Mouse (Mus musculus) stomach, postnatal 0 days (tissue): ENCODE data around the gene Chrna9. TPM values are rescaled to one million over a fixed set of nuclear protein-coding genes. Genes with fewer than 3 reads are reported as not detected.

Experiments used
- ATAC-seq: fragments of 200-750 bp; cut with Nextera tagmentation; 2 replicates; pipeline ENCODE4 v1.8.0; 2017; ENCODE audit not compliant: low FRiP score, low TSS enrichment
- DNase-seq: peaks from one replicate; pipeline ENCODE4 v3.0.0-alpha.2; 2016; ENCODE audit warnings: low spot score
- H3K27ac ChIP-seq: fragments of 300-500 bp; sonication (generic); replicated peaks from 2 replicates; pipeline ENCODE4 v1.5.1; 2014; ENCODE audit warnings: mild to moderate bottlenecking, control low read depth
- H3K27me3 ChIP-seq: fragments of 300-500 bp; sonication (generic); 2 replicates; pipeline ENCODE4 v1.6.1; 2014; ENCODE audit warnings: low read length; ENCODE audit not compliant: control insufficient read depth, insufficient read depth
- H3K36me3 ChIP-seq: fragments of 300-500 bp; sonication (generic); 2 replicates; pipeline ENCODE4 v1.6.1; 2014; ENCODE audit warnings: low read length, mixed read lengths; ENCODE audit not compliant: control insufficient read depth, insufficient read depth
- H3K4me1 ChIP-seq: fragments of 300-500 bp; sonication (generic); replicated peaks from 2 replicates; pipeline ENCODE4 v1.6.1; 2014; ENCODE audit warnings: antibody characterized with exemption; ENCODE audit not compliant: control insufficient read depth, insufficient read depth
- H3K4me2 ChIP-seq: fragments of 300-500 bp; sonication (generic); replicated peaks from 2 replicates; pipeline ENCODE4 v1.6.1; 2014; ENCODE audit warnings: low read depth, mild to moderate bottlenecking, control low read depth, moderate library complexity
- H3K4me3 ChIP-seq: fragments of 300-500 bp; sonication (generic); 2 replicates; pipeline ENCODE4 v1.5.1; 2014; ENCODE audit warnings: low read depth, low read length, control low read depth
- H3K9ac ChIP-seq: fragments of 300-500 bp; sonication (generic); 2 replicates; pipeline ENCODE4 v1.6.1; 2014; ENCODE audit warnings: mild to moderate bottlenecking, low read length, control low read depth, mixed read lengths
- H3K9me3 ChIP-seq: fragments of 300-500 bp; sonication (generic); 2 replicates; pipeline ENCODE4 v1.6.1; 2016; ENCODE audit warnings: low read length; ENCODE audit not compliant: control insufficient read depth
- CTCF ChIP-seq: IDR thresholded peaks from 2 replicates; pipeline ENCODE4 v1.5.1; 2016; ENCODE audit warnings: antibody characterized with exemption, low read depth, mild to moderate bottlenecking, moderate library complexity
- EP300 ChIP-seq: optimal IDR thresholded peaks from 2 replicates; pipeline ENCODE3; 2016; ENCODE audit warnings: antibody characterized with exemption
- WGBS: fragments of 180-500 bp; shearing (Covaris S2); extraction: QIAGEN DNeasy Blood & Tissue Kit; methylation state at CpG from one replicate; pipeline ENCODE4 v1.1.7; 2014; 5-methylcytosine and 5-hydroxymethylcytosine counted together
- polyA plus RNA-seq: library from polyadenylated mRNA; unstranded; fragments of >200 nt; fragmentation: Nextera tagmentation; extraction: Ambion mirVana; gene quantifications from 2 replicates; pipeline ENCODE4 v1.2.1, GENCODE M21; 2015

Chrna9 gene
- polyA plus RNA-seq, 1 experiment from 2014 or later, result not detected

- Histone ChIP-seq H3K4me2 (no peak overlapping the region), H3K4me1 (no peaks in the 10 kb centered on the region), H3K27me3 (no peaks in the 10 kb centered on the region), H3K36me3 (no peaks in the 10 kb centered on the region), H3K9ac (no peak overlapping the region), H3K9me3 (peaks cover 8% of the 10 kb centered on the region), H3K4me3 (no peak overlapping the region), H3K27ac (no peak overlapping the region)
- DNase-seq (no peak), ATAC-seq (no peak)
- 88% methylated on average over 9 of the region's 9 CpGs for WGBS
- TF ChIP-seq CTCF, result no peak
- TF ChIP-seq EP300, result no peak
Measured at GRCm38 (mm10) chr5:65902811-65903210, 31.9 kb upstream of the Chrna9 start.

GRCm38 (mm10) chr5:65904476-65904875, 30.2 kb upstream of the Chrna9 start:
- H3K27me3 ChIP-seq, result no peaks in the 10 kb centered on the region
- 85% methylated on average over 4 of the region's 4 CpGs for WGBS
- H3K27ac ChIP-seq, result no peak overlapping the region
- no peak overlapping the region for H3K9ac ChIP-seq
- DNase-seq (no peak), ATAC-seq (no peak)
- no peaks in the 10 kb centered on the region for H3K36me3 ChIP-seq
- no peaks in the 10 kb centered on the region for H3K4me1 ChIP-seq
- H3K9me3 ChIP-seq, result peaks cover 8% of the 10 kb centered on the region
- no peak for TF ChIP-seq CTCF
- no peak for TF ChIP-seq EP300
- H3K4me3 ChIP-seq, result no peak overlapping the region
- no peak overlapping the region for H3K4me2 ChIP-seq

GRCm38 (mm10) chr5:65908751-65909150, 26.0 kb upstream of the Chrna9 start:
- H3K4me2 ChIP-seq, result no peak overlapping the region
- DNase-seq (no peak), ATAC-seq (no peak)
- H3K36me3 ChIP-seq, result no peaks in the 10 kb centered on the region
- H3K9ac ChIP-seq, result no peak overlapping the region
- 34% methylated on average over 2 of the region's 2 CpGs for WGBS
- H3K27ac ChIP-seq, result no peak overlapping the region
- no peaks in the 10 kb centered on the region for H3K4me1 ChIP-seq
- no peak overlapping the region for H3K4me3 ChIP-seq
- no peaks in the 10 kb centered on the region for H3K27me3 ChIP-seq
- no peak for TF ChIP-seq CTCF
- no peak for TF ChIP-seq EP300
- H3K9me3 ChIP-seq, result peaks cover 8% of the 10 kb centered on the region

- Histone ChIP-seq H3K27ac (no peak overlapping the region), H3K9ac (no peak overlapping the region), H3K27me3 (no peaks in the 10 kb centered on the region), H3K36me3 (no peaks in the 10 kb centered on the region), H3K9me3 (peaks cover 6% of the 10 kb centered on the region), H3K4me3 (no peak overlapping the region), H3K4me2 (no peak overlapping the region), H3K4me1 (no peaks in the 10 kb centered on the region)
- ATAC-seq (no peak), DNase-seq (no peak)
- 71% methylated on average over 4 of the region's 4 CpGs for WGBS
- TF ChIP-seq CTCF, result no peak
- TF ChIP-seq EP300, result no peak
Measured at GRCm38 (mm10) chr5:65909321-65909720, 25.4 kb upstream of the Chrna9 start.

GRCm38 (mm10) chr5:65910398-65910797, 24.3 kb upstream of the Chrna9 start:
- H3K27me3 ChIP-seq, result no peaks in the 10 kb centered on the region
- no peak overlapping the region for H3K4me3 ChIP-seq
- H3K36me3 ChIP-seq, result no peaks in the 10 kb centered on the region
- no peaks in the 10 kb centered on the region for H3K4me1 ChIP-seq
- H3K9me3 ChIP-seq, result no peaks in the 10 kb centered on the region; the same call in 1 of the 2 replicates
- DNase-seq (no peak), ATAC-seq (0 out of 2 replicates have a peak, but pooled peaks have one; percentile 35)
- no peak overlapping the region for H3K9ac ChIP-seq
- TF ChIP-seq CTCF, result no peak
- TF ChIP-seq EP300, result no peak
- H3K4me2 ChIP-seq, result no peak overlapping the region
- WGBS, result 82% methylated on average over 4 of the region's 4 CpGs
- H3K27ac ChIP-seq, result no peak overlapping the region

- Histone ChIP-seq H3K4me2 (no peak overlapping the region), H3K9ac (no peak overlapping the region), H3K4me3 (no peak overlapping the region), H3K9me3 (no peaks in the 10 kb centered on the region), H3K27ac (no peak overlapping the region), H3K4me1 (no peaks in the 10 kb centered on the region), H3K27me3 (no peaks in the 10 kb centered on the region), H3K36me3 (no peaks in the 10 kb centered on the region)
- DNase-seq (no peak), ATAC-seq (no peak)
- TF ChIP-seq EP300 (no peak), CTCF (no peak)
- WGBS, result 67% methylated on average over 7 of the region's 7 CpGs
Measured at GRCm38 (mm10) chr5:65911676-65912075, 23.0 kb upstream of the Chrna9 start.
